Mouse (Mus musculus) stomach, postnatal 0 days (tissue): ENCODE data around the gene Tradd. TPM values are rescaled to one million over a fixed set of nuclear protein-coding genes. Genes with fewer than 3 reads are reported as not detected.
A peak's percentile ranks its signal among the peaks of the same experiment; 100 is the strongest.

Experiments
- ATAC-seq: fragments of 200-750 bp; cut with Nextera tagmentation; 2 replicates; pipeline ENCODE4 v1.8.0; 2017; ENCODE audit not compliant: low FRiP score, low TSS enrichment
- DNase-seq: peaks from one replicate; pipeline ENCODE4 v3.0.0-alpha.2; 2016; ENCODE audit warnings: low spot score
- H3K27ac ChIP-seq: fragments of 300-500 bp; sonication (generic); replicated peaks from 2 replicates; pipeline ENCODE4 v1.5.1; 2014; ENCODE audit warnings: mild to moderate bottlenecking, control low read depth
- H3K27me3 ChIP-seq: fragments of 300-500 bp; sonication (generic); 2 replicates; pipeline ENCODE4 v1.6.1; 2014; ENCODE audit warnings: low read length; ENCODE audit not compliant: control insufficient read depth, insufficient read depth
- H3K36me3 ChIP-seq: fragments of 300-500 bp; sonication (generic); 2 replicates; pipeline ENCODE4 v1.6.1; 2014; ENCODE audit warnings: low read length, mixed read lengths; ENCODE audit not compliant: control insufficient read depth, insufficient read depth
- H3K4me1 ChIP-seq: fragments of 300-500 bp; sonication (generic); replicated peaks from 2 replicates; pipeline ENCODE4 v1.6.1; 2014; ENCODE audit warnings: antibody characterized with exemption; ENCODE audit not compliant: control insufficient read depth, insufficient read depth
- H3K4me2 ChIP-seq: fragments of 300-500 bp; sonication (generic); replicated peaks from 2 replicates; pipeline ENCODE4 v1.6.1; 2014; ENCODE audit warnings: low read depth, mild to moderate bottlenecking, control low read depth, moderate library complexity
- H3K4me3 ChIP-seq: fragments of 300-500 bp; sonication (generic); 2 replicates; pipeline ENCODE4 v1.5.1; 2014; ENCODE audit warnings: low read depth, low read length, control low read depth
- H3K9ac ChIP-seq: fragments of 300-500 bp; sonication (generic); 2 replicates; pipeline ENCODE4 v1.6.1; 2014; ENCODE audit warnings: mild to moderate bottlenecking, low read length, control low read depth, mixed read lengths
- H3K9me3 ChIP-seq: fragments of 300-500 bp; sonication (generic); 2 replicates; pipeline ENCODE4 v1.6.1; 2016; ENCODE audit warnings: low read length; ENCODE audit not compliant: control insufficient read depth
- CTCF ChIP-seq: IDR thresholded peaks from 2 replicates; pipeline ENCODE4 v1.5.1; 2016; ENCODE audit warnings: antibody characterized with exemption, low read depth, mild to moderate bottlenecking, moderate library complexity
- EP300 ChIP-seq: optimal IDR thresholded peaks from 2 replicates; pipeline ENCODE3; 2016; ENCODE audit warnings: antibody characterized with exemption
- WGBS: fragments of 180-500 bp; shearing (Covaris S2); extraction: QIAGEN DNeasy Blood & Tissue Kit; methylation state at CpG from one replicate; pipeline ENCODE4 v1.1.7; 2014; 5-methylcytosine and 5-hydroxymethylcytosine counted together
- polyA plus RNA-seq: library from polyadenylated mRNA; unstranded; fragments of >200 nt; fragmentation: Nextera tagmentation; extraction: Ambion mirVana; gene quantifications from 2 replicates; pipeline ENCODE4 v1.2.1, GENCODE M21; 2015

The Tradd gene
- polyA plus RNA-seq, 1 experiment from 2014 or later: 28.6 TPM

DNA sequence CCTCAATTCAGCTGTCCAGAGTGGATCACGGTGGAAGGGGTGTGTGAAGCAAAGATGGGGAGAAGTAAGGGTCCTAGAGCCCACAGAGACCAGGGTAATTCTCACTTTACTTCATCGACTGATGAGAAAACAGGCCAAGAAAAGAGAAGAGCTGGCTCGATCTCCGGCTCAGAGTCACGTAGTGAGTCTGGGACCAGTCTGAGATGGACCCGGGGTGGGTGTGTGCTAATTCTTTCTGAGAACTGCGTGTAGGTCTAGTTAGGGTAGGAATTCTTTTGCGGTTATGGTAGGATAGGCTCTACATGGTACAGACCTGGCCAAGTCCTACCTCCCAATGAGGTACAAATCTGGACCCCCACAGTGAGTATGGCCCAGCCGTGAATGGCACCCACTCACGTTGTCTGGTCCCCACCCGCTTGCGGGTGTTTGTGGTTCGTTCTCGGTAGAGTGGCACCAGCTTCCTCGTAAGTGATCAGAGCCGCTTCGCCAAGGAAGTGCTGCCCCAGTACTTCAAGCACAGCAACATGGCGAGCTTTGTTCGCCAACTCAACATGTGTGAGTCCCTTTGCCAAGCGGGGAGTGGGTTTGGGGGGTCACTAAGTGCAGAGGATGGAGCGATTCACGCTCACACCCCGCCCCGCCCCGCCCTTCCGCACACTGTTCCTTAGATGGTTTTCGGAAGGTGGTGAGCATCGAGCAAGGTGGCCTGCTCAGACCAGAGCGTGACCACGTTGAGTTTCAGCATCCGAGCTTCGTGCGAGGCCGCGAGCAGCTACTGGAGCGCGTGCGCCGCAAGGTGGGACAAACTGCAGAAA, 5.9 kb upstream of the Tradd start:
- ATAC-seq: 0 out of 2 replicates have a peak, but pooled peaks have one; percentile 1
- Histone ChIP-seq H3K27me3 (peaks cover 4% of the 10 kb centered on the region; the same call in 1 of the 2 replicates), H3K36me3 (no peaks in the 10 kb centered on the region; the same call in 1 of the 2 replicates), H3K9ac (no peak overlapping the region), H3K4me1 (0 out of 2 replicates have a peak, but pooled peaks cover 5% of the 10 kb centered on the region), H3K4me2 (peak overlapping the region; percentile 73), H3K4me3 (peak overlapping the region; percentile 40), H3K27ac (no peak overlapping the region), H3K9me3 (no peaks in the 10 kb centered on the region)
- peak; percentile 40 for DNase-seq
- TF ChIP-seq EP300 (no peak), CTCF (no peak)
- 13% methylated on average over 39 of the region's 39 CpGs for WGBS

DNA sequence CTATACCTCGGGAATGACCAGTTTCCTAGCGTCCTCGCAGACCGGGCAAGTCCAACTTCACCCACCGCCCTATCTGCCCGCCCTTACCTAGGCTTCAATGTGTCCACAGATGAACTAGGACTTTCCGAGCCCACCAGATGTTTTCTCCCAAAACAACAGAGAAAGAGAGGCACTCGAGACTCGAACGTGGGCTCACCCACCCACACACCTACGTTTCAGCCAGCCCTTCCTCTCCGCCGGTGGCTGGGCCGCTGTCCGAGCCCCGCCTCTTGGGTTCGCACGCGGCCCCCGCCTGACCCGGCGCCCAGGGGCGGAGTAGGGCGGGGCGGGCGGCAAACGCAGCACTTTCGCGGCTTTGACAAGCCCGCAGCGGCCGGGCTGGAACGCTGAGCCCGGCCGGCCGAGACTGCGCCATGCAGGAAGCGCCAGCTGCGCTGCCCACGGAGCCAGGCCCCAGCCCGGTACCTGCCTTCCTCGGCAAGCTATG, 5.1 kb upstream of the Tradd start, which contains the start of gene Hsf4:
Hsf4 (plus strand) TSS at position 341 of the 487 bp plus-strand sequence.
- H3K27me3 ChIP-seq: peaks cover 4% of the 10 kb centered on the region; the same call in 1 of the 2 replicates
- ATAC-seq: peak; percentile 45
- no peaks in the 10 kb centered on the region for H3K9me3 ChIP-seq
- peak within 1 kb of the TSS; percentile 48 for H3K9ac ChIP-seq
- peak within 1 kb of the TSS; percentile 73 for H3K4me2 ChIP-seq
- TF ChIP-seq EP300 (no peak), CTCF (no peak)
- peak; percentile 74 for DNase-seq
- 2% methylated on average over 42 of the region's 42 CpGs for WGBS
- H3K36me3 ChIP-seq: no peaks in the 10 kb centered on the region; the same call in 1 of the 2 replicates
- peak within 1 kb of the TSS; percentile 40 for H3K4me3 ChIP-seq
- H3K27ac ChIP-seq: no peak within 1 kb of the TSS; the same call in 1 of the 2 replicates
- H3K4me1 ChIP-seq: 0 out of 2 replicates have a peak, but pooled peaks cover 9% of the 10 kb centered on the region

DNA sequence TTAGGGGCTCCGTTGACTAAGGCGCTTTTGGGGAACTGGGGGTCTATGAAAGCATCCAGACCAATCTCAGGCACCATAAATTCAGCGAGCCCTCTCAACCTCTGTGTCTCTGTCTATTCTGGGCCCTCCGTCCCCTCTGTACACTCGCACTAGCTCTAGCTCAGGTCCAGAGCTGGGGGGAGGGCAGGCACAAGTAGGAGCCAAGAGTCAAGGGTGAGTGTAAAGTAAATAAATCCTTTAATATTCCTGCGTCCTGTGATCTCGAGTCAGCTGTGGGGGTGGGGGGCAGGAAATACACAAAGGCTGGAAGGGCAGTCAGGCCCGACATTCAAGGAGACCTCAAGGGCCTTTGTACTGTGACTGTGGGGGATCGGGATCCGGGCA, 4.7 kb upstream of the Tradd start:
- peaks cover 4% of the 10 kb centered on the region; the same call in 1 of the 2 replicates for H3K27me3 ChIP-seq
- peak; percentile 7; the same call in 1 of the 2 replicates for ATAC-seq
- H3K9me3 ChIP-seq: no peaks in the 10 kb centered on the region
- no peak for DNase-seq
- peak overlapping the region; percentile 40 for H3K4me3 ChIP-seq
- WGBS: 23% methylated on average over 8 of the region's 10 CpGs
- H3K4me2 ChIP-seq: peak overlapping the region; percentile 73
- TF ChIP-seq EP300 (no peak), CTCF (no peak)
- H3K27ac ChIP-seq: no peak overlapping the region; the same call in 1 of the 2 replicates
- peak overlapping the region; percentile 48 for H3K9ac ChIP-seq
- H3K36me3 ChIP-seq: no peaks in the 10 kb centered on the region; the same call in 1 of the 2 replicates
- 0 out of 2 replicates have a peak, but pooled peaks cover 9% of the 10 kb centered on the region for H3K4me1 ChIP-seq

DNA sequence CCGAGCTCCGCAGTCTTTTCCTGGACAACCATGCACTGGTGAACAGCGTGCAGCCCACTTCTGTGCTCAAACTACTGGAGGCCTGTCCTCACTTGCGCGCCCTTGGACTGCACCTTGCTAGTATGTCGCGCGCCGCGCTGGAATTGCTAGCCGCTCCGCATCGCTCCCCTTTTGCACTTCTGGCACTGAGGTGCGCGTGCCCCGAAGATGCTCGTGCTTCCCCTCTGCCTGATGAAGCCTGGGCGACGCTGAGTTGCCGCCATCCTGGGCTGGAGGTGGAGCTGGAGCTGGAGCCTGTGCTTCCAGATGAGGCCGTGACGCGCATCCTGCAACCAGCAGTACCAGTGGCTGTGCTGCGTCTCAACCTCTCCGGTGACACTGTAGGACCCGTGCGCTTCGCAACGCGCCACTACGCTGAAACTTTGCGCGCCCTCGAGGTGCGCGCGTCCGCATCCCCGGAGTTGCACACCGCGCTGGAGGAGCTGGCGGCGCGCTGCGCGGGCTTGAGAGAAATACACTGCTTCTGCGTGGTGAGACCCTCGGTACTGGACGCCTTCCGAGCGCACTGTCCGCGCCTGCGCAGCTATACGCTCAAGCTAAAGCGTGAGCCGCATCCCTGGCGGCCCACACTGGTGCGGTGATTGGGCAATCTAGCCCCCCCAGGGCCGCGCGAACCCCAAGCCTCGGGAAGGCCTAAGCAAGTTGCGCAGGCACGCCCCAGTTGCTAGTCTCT, 4.1 kb upstream of the Tradd start:
- DNase-seq (peak; percentile 39), ATAC-seq (no peak)
- Histone ChIP-seq H3K9me3 (no peaks in the 10 kb centered on the region), H3K4me2 (peak overlapping the region; percentile 73), H3K27me3 (peaks cover 4% of the 10 kb centered on the region; the same call in 1 of the 2 replicates), H3K4me1 (0 out of 2 replicates have a peak, but pooled peaks cover 9% of the 10 kb centered on the region), H3K27ac (no peak overlapping the region; the same call in 1 of the 2 replicates), H3K4me3 (peak overlapping the region; percentile 40), H3K36me3 (no peaks in the 10 kb centered on the region; the same call in 1 of the 2 replicates), H3K9ac (peak overlapping the region; percentile 35)
- 14% methylated on average over 65 of the region's 65 CpGs for WGBS
- TF ChIP-seq CTCF (no peak), EP300 (no peak)

DNA sequence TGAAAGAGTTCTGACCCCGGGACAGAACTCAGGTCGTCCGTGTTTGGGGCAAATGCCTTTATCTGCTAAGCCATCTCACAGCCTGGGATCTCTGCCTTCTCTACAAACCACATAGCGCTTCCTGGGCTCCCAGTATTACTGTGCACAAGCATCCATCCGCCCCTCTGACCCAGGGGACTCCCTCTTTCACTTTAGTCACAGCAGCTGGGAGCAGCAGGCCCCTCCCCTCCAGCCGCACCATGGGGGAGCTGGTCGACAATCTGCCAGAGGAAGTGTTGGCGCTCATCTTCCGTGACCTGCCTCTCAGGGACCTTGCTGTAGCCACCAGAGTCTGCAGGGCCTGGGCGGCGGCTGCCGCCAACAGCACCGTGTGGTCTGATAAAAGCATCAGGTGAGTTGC, 2.4 kb upstream of the Tradd start:
- H3K4me3 ChIP-seq: no peak overlapping the region
- H3K4me1 ChIP-seq: 0 out of 2 replicates have a peak, but pooled peaks cover 9% of the 10 kb centered on the region
- WGBS: 63% methylated on average over 13 of the region's 13 CpGs
- ATAC-seq: no peak
- no peak overlapping the region for H3K4me2 ChIP-seq
- no peaks in the 10 kb centered on the region for H3K9me3 ChIP-seq
- no peak for DNase-seq
- no peaks in the 10 kb centered on the region; the same call in 1 of the 2 replicates for H3K36me3 ChIP-seq
- H3K9ac ChIP-seq: no peak overlapping the region
- peaks cover 2% of the 10 kb centered on the region; the same call in 1 of the 2 replicates for H3K27me3 ChIP-seq
- TF ChIP-seq CTCF: no peak
- TF ChIP-seq EP300: no peak
- no peak overlapping the region for H3K27ac ChIP-seq
